Mouse (Mus musculus) ZHBTc4 (cell line): ENCODE results near the gene Kdm4d.
"Not testable (repeated sequence)": the region's sequence is repeated elsewhere in the genome, so short reads cannot be mapped to it uniquely, and the experiment has no call there.

Experiments
- DNase-seq: peaks from one replicate; pipeline ENCODE4 v3.0.0-alpha.2; 2011; ENCODE audit warnings: low read depth, low spot score

Kdm4d gene

GRCm38 (mm10) chr9:14456320-14456719 is 44.0 kb downstream of the Kdm4d start:
- no peak for DNase-seq

GRCm38 (mm10) chr9:14451120-14451519 is 49.2 kb downstream of the Kdm4d start:
- peak; percentile 25 for DNase-seq

GRCm38 (mm10) chr9:14447086-14447485 is 53.2 kb downstream of the Kdm4d start:
- not testable (repeated sequence) for DNase-seq

GRCm38 (mm10) chr9:14440347-14440746 is 59.9 kb downstream of the Kdm4d start:
- DNase-seq, result peak; percentile 34

GRCm38 (mm10) chr9:14433252-14433939 is 66.9 kb downstream of the Kdm4d start:
- peak; percentile 62 for DNase-seq
